Mouse (Mus musculus) bone marrow macrophage, adult 2 months (primary cell): Measurements from ENCODE around the gene Gcnt4.

Experiments used
- CTCF ChIP-seq: IDR thresholded peaks from 2 replicates; pipeline ENCODE4 v1.5.1; 2012; ENCODE audit warnings: low read depth, mild to moderate bottlenecking, low read length, moderate library complexity
- POLR2A ChIP-seq: IDR thresholded peaks from 2 replicates; pipeline ENCODE4 v1.6.1; 2012; ENCODE audit warnings: mild to moderate bottlenecking, low read depth, low read length, borderline replicate concordance

DNA sequence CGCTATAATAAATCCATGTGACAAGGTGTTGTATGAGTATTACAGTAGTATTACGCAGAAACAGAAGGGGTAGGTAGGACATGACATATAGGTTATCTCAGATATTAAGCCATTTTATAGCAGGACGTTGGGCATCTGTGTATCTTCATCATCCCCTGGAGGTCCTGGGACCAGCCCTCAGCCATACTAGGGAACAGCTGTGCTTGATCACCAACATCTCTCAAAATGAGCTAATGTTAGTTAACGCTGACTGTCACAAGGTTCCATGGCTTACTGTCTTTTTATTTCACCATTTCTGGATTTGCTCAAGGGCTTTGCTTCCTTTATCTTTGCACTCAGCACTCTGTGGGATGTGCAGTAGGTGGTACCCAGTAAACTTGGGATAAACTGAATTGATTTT lies 21.3 kb downstream of the Gcnt4 start:
- no peak for TF ChIP-seq CTCF
- TF ChIP-seq POLR2A = no peak
